Mouse (Mus musculus): Measurements from ENCODE around the gene Kcnd2.

Kcnd2 gene

GRCm38 (mm10) chr6:21664638-21665037 is 449.3 kb downstream of the Kcnd2 start:
- DNase-seq (ENCODE audit: inconsistent age in 2 of 2, low spot score in 1 of 2) = no peak

- peak; percentile 13 to 37 for DNase-seq (ENCODE audit: inconsistent age in 2 of 2, low spot score in 1 of 2)
Measured at GRCm38 (mm10) chr6:21684252-21684651, 468.9 kb downstream of the Kcnd2 start.

- no peak for DNase-seq (ENCODE audit: inconsistent age in 2 of 2, low spot score in 1 of 2)
Measured at GRCm38 (mm10) chr6:21686388-21686787, 471.1 kb downstream of the Kcnd2 start.

- DNase-seq (ENCODE audit: inconsistent age in 2 of 2, low spot score in 1 of 2) = no peak
Measured at GRCm38 (mm10) chr6:21692861-21693350, 477.6 kb downstream of the Kcnd2 start.

GRCm38 (mm10) chr6:21697641-21698040 is 482.3 kb downstream of the Kcnd2 start:
- DNase-seq (ENCODE audit: inconsistent age in 2 of 2, low spot score in 1 of 2) = no peak

GRCm38 (mm10) chr6:21701131-21701530 is 485.8 kb downstream of the Kcnd2 start:
- no peak for DNase-seq (ENCODE audit: inconsistent age in 2 of 2, low spot score in 1 of 2)

- DNase-seq (ENCODE audit: inconsistent age in 2 of 2, low spot score in 1 of 2) = peak in 1 of 2 experiments; percentile 65
Measured at GRCm38 (mm10) chr6:21709228-21709627, 493.9 kb downstream of the Kcnd2 start.

GRCm38 (mm10) chr6:21719121-21719520 is 503.8 kb downstream of the Kcnd2 start:
- DNase-seq (ENCODE audit: inconsistent age in 2 of 2, low spot score in 1 of 2) = no peak

GRCm38 (mm10) chr6:21722238-21722637 is 506.9 kb downstream of the Kcnd2 start:
- no peak for DNase-seq (ENCODE audit: inconsistent age in 2 of 2, low spot score in 1 of 2)

- DNase-seq (ENCODE audit: inconsistent age in 2 of 2, low spot score in 1 of 2) = no peak
Measured at GRCm38 (mm10) chr6:21740606-21741005, 525.3 kb downstream of the Kcnd2 start.

GRCm38 (mm10) chr6:21744615-21745266 is 529.4 kb downstream of the Kcnd2 start:
- DNase-seq (ENCODE audit: inconsistent age in 2 of 2, low spot score in 1 of 2) = no peak

- DNase-seq (ENCODE audit: inconsistent age in 2 of 2, low spot score in 1 of 2) = no peak
Measured at GRCm38 (mm10) chr6:21747536-21747935, 532.2 kb downstream of the Kcnd2 start.

GRCm38 (mm10) chr6:21767787-21768221 is 552.5 kb downstream of the Kcnd2 start:
- DNase-seq (ENCODE audit: inconsistent age in 2 of 2, low spot score in 1 of 2) = no peak

- DNase-seq (ENCODE audit: inconsistent age in 2 of 2, low spot score in 1 of 2) = peak; percentile 48 to 86
Measured at GRCm38 (mm10) chr6:21768745-21769446, 553.6 kb downstream of the Kcnd2 start.

- no peak for DNase-seq (ENCODE audit: inconsistent age in 2 of 2, low spot score in 1 of 2)
Measured at GRCm38 (mm10) chr6:21769447-21769809, 554.1 kb downstream of the Kcnd2 start.

GRCm38 (mm10) chr6:21774213-21774916 is 559.1 kb downstream of the Kcnd2 start:
- no peak for DNase-seq (ENCODE audit: inconsistent age in 2 of 2, low spot score in 1 of 2)
